Mouse (Mus musculus) heart, postnatal 14 days (tissue): Measurements from ENCODE around the gene Rdh16f1. TPM values are rescaled to one million over a fixed set of nuclear protein-coding genes. Genes with fewer than 3 reads are reported as not detected.
A peak's percentile ranks its signal among the peaks of the same experiment; 100 is the strongest.
"Not testable (repeated sequence)": the region's sequence is repeated elsewhere in the genome, so short reads cannot be mapped to it uniquely, and the experiment has no call there.

Experiments used
- DNase-seq, 2 experiments: peaks; one replicate each; pipeline ENCODE4 v3.0.0; 2021 to 2022
- intact Hi-C: fragments of 180-260 bp; cut with DNase I; formaldehyde crosslinking; loops from one replicate; pipeline ENCODE4 v1.15.1; 2025
- total RNA-seq, 2 experiments: library from RNA; stranded (reverse); gene quantifications; 2 replicates each; pipeline ENCODE4 v1.2.3; 2021

Gene Rdh16f1
- total RNA-seq, 2 experiments from 2014 or later: 0.15 to 0.22 TPM

DNA sequence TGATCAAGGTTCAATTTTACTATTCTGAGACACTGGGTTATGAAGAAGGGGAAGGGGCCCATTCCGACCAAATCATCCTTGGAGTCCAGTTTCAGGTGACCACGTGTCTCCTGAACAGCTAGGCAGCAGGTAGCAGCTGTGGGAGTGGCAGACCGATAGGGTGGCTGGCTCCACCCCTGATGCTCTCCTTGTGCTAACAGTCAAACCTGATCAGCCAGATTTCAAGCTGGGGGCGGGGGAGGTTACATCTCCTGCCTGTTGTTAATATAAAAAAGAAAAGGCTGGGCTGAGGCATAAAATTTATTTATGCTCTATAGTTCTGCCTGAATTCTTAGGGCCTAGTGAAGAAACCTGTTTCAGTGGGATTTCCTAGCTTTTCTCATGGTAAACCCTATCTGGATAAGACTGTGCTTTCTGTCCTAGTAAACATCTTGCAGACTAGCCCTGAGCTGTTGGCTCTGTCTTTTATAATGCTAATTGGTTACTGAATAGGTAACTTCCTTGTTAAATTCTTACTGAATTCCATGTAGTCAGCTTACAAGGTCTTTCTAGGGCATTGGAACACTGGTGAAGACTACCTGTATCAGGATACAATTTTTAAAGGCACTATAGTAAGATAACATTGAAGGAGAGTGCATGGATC, 57.8 kb downstream of the Rdh16f1 start:
- intact Hi-C loops: not testable (repeated sequence)

DNA sequence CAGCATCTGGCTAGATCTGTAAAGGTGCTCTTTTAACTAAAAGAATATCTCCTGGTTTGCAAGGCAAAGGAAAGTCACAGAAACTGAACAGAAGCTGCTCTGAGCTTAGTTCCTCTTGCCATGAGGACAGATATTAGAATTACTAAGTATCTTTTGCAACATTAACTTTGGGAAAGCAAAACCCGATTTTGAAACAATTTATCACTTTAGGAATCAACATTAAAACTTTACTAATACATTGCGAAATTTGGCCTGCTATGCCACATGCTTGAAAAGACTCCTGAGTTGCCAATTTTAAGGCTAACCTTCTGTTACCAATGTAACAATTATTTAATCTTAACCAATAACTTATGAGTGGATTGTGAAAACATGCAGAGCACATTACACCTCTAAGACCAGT, 62.2 kb downstream of the Rdh16f1 start:
- DNase-seq, intact Hi-C loops: not testable (repeated sequence)

More for the DNA sequence above, 57.8 kb downstream of the Rdh16f1 start:
- DNase-seq: not testable (repeated sequence)

DNA sequence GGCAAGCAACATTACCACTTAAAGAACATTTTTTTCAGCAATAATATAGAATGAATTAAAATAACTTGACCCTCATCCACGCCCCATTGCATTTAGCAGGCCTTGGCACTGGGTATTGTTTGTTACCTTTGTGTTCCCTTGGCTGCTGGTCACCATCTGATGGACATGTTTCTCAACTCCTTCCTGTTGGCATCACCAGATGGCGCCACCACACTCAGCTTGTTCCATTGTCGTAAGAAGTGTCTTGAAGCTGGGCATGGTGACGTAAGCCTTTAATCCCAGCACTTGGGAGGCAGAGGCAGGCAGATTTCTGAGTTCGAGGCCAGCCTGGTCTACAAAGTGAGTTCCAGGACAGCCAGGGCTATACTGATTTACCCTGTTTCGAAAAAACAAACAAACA, 65.8 kb downstream of the Rdh16f1 start:
- intact Hi-C loops: no loop called here
- DNase-seq: peak in 1 of 2 experiments; percentile 7

DNA sequence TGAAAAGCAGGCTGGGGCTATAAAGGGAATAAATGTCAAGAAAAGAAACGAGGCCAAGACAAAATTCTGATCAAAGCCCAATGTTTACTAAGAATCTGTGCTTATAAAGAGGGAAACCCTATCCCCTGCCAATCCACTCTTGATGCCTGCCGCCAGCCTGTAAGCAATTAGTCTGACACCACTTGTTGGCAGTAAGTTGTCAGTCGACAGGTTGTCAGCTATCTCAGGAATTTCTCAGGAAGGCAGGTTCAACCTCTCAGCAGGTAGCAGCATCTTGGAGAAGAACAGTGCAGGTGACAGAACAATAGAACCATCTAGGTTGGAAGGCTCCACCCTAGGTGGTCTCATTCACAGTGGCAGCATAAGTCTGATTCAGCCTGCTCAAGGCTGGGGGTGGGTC, 69.5 kb downstream of the Rdh16f1 start:
- DNase-seq: no peak
- intact Hi-C loops: no loop called here

DNA sequence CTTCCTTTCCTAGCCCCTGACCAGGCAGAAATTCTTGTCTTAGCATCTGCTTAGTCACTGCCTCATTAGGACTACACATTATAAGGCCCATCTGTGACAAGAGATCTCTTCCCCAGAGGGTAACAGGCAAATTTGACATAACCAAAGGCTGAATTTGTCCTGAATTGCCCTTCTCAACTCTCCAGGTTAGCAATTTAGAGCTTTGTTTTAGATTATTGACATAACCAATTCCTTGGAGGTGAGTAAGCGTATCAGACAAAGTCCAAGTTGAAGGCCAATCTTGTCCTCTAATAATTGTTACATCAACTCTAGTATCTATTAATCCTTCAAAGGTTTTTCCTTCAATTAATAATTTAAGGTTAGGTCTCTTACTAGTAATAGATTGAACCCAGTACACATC, 74.6 kb downstream of the Rdh16f1 start:
- DNase-seq, intact Hi-C loops: not testable (repeated sequence)

DNA sequence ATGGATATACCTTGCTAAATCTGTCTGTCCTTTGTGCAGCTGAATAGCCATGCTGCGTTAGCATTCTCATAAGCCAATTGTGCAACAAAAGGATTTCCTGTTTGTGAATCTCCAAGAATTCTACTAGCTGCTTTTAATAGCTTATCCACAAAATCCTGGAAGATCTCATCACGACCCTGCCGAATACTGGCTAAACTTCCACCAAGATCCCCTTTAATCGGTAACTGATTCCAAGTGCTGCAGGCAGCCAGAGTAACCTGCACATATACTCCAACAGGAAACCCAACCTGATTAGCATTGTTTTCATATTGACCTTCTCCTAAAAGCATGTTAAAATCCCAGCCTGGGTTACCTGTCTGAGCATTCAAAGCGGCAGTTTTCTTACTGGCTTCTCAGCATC, 75.7 kb downstream of the Rdh16f1 start:
- intact Hi-C loops: no loop called here
- DNase-seq: no peak

DNA sequence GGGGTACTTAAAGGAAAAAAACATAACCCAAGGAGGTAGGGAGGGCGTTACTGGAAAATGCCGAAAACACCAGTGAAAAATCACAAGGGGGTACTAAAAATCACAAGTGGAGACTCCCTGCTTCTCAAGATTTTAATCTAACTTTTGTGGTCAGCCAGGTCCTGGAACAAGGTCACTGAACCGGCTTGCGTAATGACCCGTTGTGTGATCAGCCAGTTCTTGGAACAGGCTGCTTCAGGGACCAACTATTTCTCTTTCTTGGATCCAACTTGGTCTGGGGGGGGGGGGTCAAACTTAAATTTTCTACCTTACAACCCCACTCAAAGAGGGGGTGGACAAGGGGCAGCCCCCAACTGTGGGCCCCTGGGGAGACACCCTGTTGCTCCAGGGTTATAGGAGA, 78.2 kb downstream of the Rdh16f1 start:
- DNase-seq, intact Hi-C loops: not testable (repeated sequence)

DNA sequence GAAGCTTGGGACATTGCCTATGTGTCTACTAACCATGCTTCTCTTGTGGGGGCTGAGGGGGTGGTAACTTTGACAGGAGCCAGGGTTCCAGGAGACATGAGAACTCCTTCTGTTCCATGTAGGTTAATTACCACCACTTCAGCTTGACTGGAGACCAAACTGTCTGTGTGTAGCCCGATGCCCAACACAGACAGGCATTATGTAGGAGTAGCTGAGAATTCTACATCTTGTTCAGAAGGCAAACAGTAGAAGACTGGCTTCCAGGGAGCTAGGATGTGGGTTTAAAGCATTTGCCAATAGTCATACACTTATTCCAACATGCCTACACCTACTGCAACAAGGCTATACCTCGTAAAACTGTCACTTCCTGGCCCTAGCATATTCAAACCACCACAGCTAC, 79.0 kb downstream of the Rdh16f1 start:
- intact Hi-C loops: no loop called here
- no peak for DNase-seq

DNA sequence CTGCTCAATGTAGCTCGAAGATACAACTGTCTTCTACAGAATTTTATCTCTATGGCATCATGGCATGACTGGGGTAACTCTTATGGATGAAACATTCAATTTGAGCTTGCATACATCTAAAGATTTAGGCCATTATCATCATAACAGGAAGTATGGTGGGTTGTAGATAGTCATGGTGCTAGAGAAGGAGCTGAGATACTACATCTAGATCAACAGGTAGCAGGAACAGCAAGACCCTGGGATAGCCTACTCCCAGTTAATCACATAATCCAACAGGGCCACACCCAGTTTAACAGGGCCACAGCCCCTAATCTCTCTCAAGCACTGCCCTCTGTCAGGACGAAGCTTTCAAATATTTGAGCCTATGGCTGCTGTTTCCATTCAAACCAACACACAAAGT, 81.2 kb downstream of the Rdh16f1 start:
- intact Hi-C loops: no loop called here

More for the DNA sequence above, 81.2 kb downstream of the Rdh16f1 start:
- no peak for DNase-seq

Other genes with a start within 250 kb of the Rdh16f1 start
- gene Ndufa4l2, start 244.8 kb upstream of the Rdh16f1 start, total RNA-seq: 10 to 100 TPM; 38.3 TPM
- 10 to 100 TPM; 38.3 to 39.2 TPM for gene Shmt2, start 237.3 kb upstream of the Rdh16f1 start, total RNA-seq
- gene Nxph4, start 225.2 kb upstream of the Rdh16f1 start, total RNA-seq: 1 to 10 TPM; 1.1 TPM
- 100 to 1,000 TPM in 1 of 2 experiments, 10 to 100 TPM in 1; 85.0 to 105 TPM for gene Lrp1, start 138.6 kb upstream of the Rdh16f1 start, total RNA-seq
- 10 to 100 TPM; 46.9 to 49.9 TPM for gene Stat6, start 116.8 kb upstream of the Rdh16f1 start, total RNA-seq
- gene Nemp1, start 92.9 kb upstream of the Rdh16f1 start, total RNA-seq: 1 to 10 TPM; 4.2 to 4.7 TPM
- gene Nab2, start 91.2 kb upstream of the Rdh16f1 start, total RNA-seq: 1 to 10 TPM; 8.0 TPM
- gene Myo1a, start 54.6 kb upstream of the Rdh16f1 start, total RNA-seq: under 1 TPM in 1 of 2 experiments, not detected in 1; 0.15 TPM
- not detected for gene Tac2, start 35.3 kb upstream of the Rdh16f1 start, total RNA-seq
- 1 to 10 TPM; 7.5 to 8.3 TPM for gene Zbtb39, start 20.2 kb upstream of the Rdh16f1 start, total RNA-seq
- gene Gpr182, start 8.1 kb upstream of the Rdh16f1 start, total RNA-seq: 1 to 10 TPM; 3.4 to 4.6 TPM
- under 1 TPM in 1 of 2 experiments, not detected in 1; 0.05 TPM for gene Rdh1, start 66 bp upstream of the Rdh16f1 start, total RNA-seq
- gene Rdh9, start 16.6 kb downstream of the Rdh16f1 start, total RNA-seq: not detected
- gene Rdh16, start 41.4 kb downstream of the Rdh16f1 start, total RNA-seq: not detected
- gene Rdh19, start 90.1 kb downstream of the Rdh16f1 start, total RNA-seq: not detected
- not detected for gene Rdh16f2, start 106.7 kb downstream of the Rdh16f1 start, total RNA-seq
- not detected for gene Rdh7, start 129.0 kb downstream of the Rdh16f1 start, total RNA-seq
- gene Sdr9c7, start 138.7 kb downstream of the Rdh16f1 start, total RNA-seq: under 1 TPM in 1 of 2 experiments, not detected in 1; 0.07 TPM
- gene Hsd17b6, start 247.8 kb downstream of the Rdh16f1 start, total RNA-seq: not detected